Mouse (Mus musculus): ENCODE data around the gene BC004004.
"Not testable (repeated sequence)": the region's sequence is repeated elsewhere in the genome, so short reads cannot be mapped to it uniquely, and the experiment has no call there.

Gene BC004004

DNA sequence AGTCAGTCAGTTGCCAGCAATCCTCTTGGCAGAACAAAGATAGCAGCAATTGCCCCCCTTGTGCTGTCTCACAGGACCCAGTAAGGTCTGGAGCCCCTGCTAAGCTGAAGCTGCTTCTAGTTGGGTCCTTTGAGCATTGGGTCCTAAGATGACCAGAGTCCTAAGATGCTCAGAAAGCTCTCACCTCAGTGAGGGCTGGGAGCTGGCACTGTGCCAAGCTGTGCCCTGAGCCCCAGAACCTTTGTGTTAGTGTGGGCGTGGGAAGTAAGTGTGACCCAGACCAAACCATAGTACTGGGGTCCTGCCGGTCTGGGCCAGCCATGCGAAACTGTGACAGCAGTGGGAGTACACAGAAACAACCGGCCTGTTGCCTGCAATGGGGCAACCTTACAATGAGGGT lies 30.7 kb downstream of the BC004004 start:
- no peak for DNase-seq (ENCODE audit: low read depth)

DNA sequence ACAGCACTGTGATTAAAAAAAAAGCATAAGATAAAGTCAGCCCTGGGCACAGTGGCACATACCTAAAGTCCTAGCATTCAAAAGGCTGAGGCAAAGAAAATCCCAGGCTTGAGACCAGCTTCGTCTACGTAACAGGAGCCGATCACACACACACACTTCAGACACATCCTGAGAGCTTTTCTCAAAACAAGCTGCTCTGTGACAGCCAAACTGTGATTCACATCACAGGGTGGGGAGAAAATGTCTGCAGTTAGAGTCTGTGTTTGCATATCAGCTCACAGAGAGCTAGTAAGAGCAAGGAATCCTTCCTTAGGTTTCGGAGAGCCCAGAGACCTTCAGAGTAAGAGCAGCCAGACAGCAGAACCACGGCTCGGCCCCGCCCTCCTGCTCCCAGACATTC lies 32.3 kb downstream of the BC004004 start:
- no peak for DNase-seq (ENCODE audit: low read depth)

DNA sequence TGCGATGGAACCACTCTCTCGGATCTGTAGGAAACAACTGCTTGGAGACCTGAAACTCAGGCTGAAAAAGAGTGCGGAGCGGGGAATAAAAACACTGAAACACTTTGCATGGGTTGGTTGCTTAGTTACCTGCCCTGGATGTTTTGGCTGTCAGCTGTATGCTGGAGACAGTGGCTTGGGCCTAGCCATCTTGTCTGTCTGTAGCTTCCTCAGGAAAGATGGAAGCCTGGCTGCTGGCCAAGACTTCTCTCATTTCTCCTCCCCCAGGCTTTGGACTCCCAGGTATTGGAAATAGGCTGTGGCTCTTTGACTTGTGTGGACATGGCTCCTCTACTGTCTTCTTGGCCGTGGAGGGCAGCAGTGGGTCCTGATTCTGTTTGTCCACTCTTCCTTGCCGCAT lies 32.8 kb downstream of the BC004004 start:
- DNase-seq (ENCODE audit: low read depth) = no peak

DNA sequence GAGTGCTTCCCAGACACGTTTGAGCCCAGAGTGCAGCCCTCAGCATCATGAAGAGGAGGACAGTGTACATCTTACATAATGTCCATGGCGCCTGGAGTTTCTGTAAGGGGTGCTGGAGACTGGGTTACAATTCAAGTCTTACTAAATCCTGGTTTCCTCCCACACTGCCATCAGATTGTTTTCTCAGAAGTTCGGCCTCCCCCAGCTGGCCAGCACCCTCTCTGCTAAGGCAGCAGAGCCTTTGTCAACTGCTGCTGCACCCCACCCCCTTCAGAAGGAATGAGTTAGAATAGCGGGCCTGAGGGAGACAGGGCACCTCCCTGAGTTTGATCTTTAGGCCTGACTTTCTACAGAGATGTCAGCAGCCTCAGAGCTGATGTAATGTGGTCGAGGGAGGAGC lies 33.6 kb downstream of the BC004004 start:
- no peak for DNase-seq (ENCODE audit: low read depth)

DNA sequence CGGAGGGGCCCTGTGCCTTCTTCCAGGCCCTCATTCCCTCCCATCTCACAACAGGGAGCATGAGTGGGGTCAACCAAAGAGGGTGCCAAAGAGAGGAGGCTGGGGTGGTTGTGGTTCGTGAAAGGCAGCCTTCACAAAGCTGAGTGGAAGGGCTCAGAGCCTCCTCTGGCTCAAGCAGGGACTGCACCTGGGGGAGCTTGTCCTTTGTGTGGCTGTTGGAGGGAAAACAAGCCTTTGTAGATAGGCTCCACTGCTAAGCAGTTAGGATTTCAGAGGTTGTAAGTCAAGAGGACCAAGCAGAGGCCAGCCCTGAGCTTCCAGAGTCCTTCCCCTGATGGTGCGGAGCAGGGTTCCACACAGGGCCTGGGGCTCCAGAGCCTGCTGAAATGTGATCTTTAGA lies 34.5 kb downstream of the BC004004 start:
- no peak for DNase-seq (ENCODE audit: low read depth)

DNA sequence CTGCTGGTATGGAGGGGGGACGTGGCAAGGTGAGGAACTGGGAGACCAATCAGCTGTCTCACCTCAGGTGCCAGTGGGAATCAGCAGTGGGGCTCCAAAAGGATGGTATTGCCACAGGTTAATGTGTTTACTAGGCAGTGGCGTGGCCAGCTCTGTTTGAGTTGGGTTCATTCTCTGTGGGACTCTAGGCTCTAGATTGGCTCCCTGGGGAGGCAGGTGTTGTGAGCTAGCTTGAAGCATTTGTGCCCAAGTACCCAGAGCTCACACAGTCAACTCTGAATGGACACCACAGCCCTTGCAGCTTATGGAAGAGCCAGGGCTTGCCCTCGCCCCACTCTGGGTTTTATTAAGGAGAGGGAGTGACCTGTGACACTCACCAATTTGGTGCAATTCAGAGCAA lies 35.3 kb downstream of the BC004004 start:
- no peak for DNase-seq (ENCODE audit: low read depth)

DNA sequence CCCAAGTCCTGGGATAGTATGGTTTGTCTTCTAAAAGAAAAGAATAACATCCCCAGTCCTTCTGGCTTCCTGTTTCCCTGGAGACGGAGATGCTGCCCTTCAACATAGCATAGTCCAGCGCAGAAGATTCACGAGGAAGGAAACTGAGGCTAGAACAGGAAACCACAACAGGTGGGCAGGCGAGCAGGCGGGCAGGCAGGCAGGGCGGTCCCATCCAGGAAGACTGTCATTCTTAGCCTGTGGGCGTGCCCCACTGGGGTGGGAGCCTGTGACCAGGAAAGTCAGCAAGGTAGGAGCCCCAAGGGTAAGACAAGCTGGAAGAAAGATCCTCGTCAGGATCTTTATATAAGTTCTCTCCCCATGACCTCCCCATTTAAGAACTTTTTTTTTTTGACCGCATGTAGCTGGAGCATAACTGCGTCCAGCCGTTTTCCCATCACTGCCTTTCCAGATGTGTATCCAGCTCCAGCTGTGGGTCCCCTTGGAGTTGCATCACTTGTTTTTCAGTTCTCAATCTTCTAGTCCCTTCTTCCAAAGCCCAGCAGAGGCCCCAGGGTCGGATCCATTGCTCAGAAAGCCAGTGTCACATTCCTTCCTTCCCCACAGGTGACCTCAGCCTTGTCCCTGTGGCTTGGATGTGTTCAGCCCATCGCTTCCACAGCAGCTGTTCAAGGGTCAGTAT lies 35.9 kb downstream of the BC004004 start:
- peak; percentile 86 for DNase-seq (ENCODE audit: low read depth)

DNA sequence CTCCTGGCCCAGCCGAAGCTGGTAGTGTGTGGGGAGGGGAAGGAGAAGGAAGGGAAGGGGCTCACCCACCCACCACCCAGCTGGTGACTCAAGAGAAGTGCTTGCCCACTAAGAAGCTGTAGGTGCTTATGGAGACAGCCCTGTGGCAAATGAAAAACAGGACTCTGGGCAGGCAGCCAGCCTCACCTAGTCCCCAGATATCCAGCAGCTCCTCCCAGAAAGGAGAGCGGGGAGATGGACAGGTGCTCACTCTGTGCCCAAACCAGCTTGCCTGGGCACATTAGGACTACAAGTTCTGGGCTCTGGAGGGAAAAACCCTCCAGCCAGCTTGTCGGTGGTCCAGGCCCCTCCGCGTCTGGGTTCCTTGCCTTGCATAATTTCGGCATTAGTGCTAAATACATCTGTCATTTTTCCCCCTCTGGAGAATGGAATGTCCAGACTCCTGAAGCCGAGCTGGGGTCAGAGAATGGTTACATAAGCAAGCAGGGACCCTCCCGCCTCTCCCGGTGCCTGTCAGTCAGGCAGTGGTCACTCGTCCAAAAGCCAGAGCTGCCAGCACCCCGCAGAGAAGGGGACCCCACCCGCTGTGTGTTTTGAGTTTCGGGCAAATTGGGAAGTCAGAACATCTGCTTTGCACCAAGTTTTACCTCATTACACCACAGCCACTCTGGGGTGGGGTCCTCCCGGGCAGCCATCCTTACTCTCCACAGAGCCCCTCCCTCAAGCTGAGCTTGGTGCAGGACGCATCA lies 36.6 kb downstream of the BC004004 start:
- DNase-seq (ENCODE audit: low read depth) = no peak

DNA sequence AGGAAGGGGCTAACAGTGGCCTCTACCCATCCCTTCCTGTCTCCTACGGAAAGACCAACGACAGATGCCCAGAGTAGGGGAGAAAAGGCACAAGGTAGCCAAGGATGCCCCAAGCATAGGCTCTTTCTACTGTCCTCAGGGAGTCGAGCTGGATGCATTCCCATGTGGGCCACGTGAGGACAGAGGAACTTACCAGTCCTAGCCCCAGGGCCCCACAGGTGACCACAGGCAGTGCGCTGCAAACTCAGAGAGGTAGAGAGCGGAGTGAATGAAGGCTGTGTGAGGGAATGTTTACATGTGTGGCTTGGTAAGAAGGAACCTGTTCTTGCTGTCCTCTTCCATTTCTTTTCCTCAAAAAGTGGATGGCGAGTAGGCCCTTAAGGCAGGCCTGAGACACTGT lies 37.3 kb downstream of the BC004004 start:
- DNase-seq (ENCODE audit: low read depth) = no peak

DNA sequence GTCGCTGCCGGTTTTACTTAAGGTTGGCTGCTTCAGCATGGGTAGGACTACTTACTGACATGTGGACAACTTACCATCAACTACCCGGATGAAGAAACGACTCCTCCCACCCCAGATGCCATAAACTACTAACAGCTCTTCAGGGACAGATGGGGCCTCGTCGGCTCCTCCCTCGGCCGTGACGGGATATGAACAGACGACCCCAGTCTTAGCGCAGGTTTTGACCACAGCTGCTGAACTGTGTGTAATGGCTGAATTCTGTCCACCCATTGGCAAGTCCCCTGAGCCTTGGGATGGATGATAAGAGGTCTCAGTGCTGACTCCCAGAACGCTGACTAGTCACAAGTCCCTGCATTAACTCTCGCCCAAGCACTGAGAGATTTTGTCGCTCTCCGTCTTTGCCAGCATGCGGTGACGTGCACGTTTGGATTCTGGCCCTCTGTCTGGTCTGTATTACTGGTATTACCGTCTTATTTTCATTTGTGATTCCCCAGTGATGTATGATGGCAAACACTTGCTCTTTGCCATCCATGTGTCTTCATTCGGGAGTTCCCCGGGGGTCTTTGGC lies 41.6 kb downstream of the BC004004 start:
- DNase-seq (ENCODE audit: low read depth) = no peak

DNA sequence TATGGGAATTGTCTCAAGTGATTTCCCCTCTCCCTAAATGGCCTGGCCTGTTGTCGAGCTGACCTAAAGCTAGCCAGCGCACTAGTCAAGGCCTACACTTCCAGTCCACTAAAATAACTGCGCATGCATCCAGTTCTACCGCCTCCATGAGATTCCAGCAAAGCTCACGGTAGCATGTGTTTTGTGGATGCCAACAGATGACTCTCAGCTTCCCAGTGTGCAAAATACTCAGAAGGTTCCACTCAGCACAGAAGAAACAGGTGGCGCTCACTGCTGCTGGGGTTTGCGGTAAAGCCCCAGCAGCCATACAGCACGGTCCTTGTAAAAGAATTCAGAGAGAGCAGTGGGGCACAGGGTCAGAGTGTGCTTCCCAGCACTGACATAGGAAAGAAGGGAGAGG lies 43.0 kb downstream of the BC004004 start:
- DNase-seq (ENCODE audit: low read depth) = no peak

DNA sequence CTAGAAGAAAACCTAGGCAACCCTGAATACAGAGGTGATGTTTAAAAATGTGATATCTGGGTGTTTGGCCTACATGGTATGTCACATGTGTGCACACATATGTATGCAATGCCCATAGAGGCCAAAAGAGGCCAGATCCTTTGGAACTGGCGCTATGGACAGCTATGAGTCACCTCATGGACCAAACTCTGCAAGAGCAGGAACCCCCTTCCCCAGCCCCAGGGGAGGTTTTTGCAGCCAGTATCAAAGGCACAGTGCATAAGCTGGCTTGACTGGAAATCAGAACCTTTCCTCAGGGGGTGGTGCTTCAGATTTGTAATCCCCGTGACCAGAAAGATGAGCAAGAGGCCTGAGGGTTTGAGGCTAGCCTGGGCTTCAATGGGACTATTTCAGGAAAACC lies 43.5 kb downstream of the BC004004 start:
- no peak for DNase-seq (ENCODE audit: low read depth)

DNA sequence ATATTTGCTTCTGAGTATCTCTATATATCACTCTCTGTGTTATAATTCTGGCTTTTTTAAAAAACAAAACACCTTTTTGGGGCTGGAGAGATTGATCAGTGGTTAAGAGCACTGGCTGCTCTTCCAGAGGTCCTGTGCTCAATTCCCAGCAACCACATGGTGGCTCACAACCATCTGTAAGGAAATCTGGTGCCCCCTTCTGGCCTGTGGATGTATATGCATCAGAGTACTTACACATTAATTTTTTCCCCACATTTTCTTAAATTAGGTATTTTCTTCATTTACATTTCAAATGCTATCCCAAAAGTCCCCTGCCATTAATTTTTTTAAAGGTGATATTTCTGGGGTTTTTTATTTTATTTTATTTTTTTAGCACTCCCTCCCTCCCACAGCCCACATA lies 44.7 kb downstream of the BC004004 start:
- DNase-seq (ENCODE audit: low read depth) = peak; percentile 43

DNA sequence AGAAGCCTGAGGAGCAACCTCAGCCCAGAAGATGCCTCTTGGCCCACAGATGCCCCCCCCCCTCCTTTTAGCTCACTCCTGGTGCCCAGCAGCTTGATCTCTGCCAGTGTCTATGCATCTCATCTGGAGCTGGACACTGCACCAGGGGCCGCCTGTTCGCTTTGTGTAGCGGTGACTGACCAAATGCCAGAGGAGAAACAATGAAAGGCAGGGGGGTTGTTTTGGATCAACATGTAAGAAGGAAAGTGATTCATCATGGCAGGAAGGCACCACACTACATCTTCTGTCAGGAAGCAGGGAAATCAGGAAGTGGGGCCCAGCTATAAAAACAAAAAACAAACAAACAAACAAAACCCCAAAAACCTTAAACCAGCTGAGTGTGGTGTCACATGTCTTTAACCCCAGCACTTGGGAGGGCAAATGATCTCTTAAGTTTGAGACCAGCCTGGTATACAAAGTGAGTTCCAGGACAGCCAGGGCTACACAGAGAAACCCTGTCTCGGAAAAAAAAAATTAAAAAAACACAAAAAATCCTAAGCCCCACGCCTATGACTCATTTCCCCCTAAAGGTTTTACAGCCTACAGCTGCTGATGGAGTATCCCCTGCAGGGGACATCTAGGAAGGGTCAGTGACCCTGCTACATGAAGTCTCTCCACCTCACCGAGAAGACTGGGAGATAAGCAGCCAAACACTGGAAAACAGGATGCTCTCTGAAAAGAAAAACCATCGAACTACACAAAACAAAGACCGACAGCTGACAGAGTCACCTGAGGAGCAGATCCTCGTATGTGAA lies 47.3 kb downstream of the BC004004 start:
- peak; percentile 75 for DNase-seq (ENCODE audit: low read depth)

DNA sequence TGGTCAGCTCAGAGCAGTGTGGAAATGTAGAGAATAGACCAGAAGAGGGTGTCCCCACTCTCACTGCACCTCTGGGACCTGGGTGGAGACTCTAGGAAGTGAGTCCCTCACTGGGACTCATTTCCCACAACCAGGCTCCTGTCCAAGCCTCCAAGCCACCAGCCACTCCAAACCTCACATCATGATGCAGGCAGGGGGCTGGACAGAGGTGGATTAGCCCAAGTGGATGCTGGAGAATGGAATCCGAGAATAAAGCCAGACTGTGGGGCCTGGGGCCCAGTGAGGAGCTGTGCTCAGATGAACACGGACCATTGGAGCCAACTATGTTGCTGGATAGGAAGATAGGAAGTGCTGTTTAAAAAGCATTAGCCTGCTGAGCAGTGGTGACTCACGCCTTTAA lies 48.3 kb downstream of the BC004004 start:
- DNase-seq (ENCODE audit: low read depth) = no peak

DNA sequence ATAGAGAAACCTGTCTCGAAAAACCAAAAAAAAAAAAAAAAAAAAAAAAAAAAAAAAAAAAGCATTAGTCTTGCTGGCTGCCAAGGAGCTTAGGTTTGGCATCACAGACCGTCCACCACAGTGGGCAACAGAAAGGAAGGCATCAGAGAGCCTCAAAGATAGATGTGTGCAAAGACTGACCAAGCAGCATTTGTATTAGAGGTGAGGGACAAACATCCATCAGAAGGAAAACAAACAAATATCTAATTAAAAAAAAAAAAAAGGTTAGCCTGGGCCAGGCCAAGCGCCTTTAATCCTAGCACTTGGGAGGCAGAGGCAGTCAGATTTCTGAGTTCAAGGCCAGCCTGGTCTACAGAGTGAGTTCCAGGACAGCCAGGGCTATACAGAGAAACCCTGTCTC lies 48.8 kb downstream of the BC004004 start, which contains the start of gene Pi16:
Gene Pi16 (plus strand): TSS at position 301 of the 400 bp plus-strand sequence.
- DNase-seq (ENCODE audit: low read depth) = not testable (repeated sequence)

DNA sequence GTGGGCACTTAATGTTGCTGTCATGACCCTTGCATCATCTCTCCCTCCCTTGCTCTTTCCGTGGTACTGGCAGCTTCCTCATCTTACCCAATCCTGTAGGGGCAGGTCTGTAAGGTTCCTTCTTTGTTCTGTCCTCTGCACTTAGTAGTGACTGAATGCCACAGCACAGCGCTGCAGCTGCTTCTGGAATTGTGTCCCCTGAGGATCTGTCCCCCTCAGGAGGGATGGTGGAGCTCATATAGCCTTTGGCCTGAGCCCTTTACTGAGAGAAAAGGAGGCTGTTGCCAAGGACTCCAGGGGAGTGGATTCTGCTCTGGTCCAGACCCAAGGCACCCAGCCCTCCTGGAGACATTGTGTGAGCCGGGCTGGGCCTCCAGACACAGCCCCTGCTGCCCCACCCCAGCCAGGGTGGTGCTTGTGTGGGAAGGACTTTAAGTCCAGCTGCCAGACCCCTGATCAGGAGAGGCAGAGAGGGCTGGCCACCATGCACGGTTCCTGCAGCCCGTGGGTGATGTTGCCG lies 50.2 kb downstream of the BC004004 start:
- DNase-seq (ENCODE audit: low read depth) = peak; percentile 91

DNA sequence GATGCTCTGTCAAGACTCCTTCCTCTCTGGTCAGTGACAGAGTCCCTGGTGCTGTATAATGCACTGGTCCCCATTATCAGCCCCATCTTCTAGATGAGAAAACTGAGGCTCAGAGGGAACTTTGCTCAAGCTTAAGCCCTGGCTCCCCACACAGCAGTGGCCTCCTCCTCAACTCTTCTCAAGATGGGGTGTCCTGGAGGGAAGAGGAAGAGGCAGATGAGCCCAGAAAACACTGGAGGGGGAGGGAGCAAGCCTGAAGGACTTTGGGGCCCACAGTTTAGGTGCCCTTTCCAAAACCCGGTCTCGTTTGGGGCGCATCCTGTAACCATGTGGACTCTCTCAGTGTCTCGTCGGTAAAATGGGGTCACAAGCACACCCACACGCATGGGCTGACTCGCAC lies 50.9 kb downstream of the BC004004 start:
- DNase-seq (ENCODE audit: low read depth) = no peak

DNA sequence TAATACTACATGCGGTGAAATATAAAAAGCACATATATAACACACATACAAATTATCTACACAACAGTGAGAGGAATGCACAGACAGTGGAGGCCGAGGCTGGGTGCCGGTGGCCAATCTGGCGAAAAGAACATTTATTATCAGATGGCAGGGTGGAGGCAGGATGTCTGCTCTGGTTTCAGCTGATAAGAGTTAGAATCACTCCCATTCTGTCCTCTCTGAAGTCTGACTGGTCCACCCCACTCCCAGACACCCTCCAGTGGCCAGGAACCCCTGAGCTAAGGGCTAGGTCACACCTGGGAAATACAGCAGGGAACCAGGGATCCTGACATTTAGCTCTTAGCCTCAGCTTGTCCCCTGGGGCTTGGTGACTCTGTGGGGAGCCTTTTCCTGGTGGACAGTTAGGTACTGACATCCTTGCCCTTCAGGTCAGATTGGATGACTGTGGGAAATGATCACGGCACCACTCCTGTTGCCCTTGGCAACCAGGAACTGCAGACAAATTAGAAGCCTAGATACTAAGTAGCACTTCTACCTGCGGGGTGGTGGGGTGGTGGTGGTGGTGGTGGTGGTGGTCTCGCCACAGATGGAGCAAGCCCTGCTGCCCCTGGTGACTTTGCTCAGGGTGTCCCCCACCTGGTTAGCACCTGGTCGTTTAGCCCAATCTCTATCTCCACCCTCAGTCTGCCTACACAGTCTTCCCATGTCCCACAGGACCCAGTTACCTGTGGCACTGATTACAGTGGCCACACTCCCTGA lies 51.5 kb downstream of the BC004004 start:
- peak; percentile 86 for DNase-seq (ENCODE audit: low read depth)

DNA sequence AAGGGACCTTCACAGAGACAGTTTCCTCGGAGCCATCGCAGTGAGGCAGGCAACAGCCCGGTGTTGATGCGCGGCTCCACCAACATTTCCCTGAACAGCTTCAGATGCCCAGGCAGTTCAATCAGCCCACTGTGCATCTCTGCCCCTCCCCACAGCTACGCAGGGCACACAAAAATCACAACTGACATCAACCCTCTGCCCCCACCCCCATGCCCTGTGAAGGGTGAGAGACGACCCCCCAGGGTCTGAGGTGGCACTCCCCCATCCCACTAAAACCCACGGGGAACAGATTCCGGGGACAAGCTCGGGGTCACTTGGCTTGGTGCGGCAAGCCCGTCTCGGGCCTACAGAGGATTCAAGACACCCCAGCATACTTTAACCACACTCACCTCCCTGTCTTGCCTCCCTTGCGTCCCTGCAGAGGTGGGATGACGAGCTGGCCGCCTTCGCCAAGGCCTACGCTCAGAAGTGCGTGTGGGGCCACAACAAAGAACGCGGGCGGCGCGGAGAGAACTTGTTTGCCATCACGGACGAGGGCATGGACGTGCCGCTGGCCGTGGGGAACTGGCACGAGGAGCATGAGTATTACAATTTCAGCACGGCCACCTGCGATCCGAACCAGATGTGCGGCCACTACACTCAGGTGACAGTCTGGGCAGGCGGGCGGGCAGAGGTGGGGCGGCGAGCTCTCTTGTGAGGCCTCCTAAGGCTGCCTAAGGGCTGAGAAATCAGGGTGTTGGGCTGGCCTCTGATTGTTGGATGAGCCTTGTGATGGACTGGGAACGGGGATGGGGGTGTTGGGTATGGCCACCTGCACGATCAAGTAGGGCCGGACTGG lies 53.4 kb downstream of the BC004004 start:
- no peak for DNase-seq (ENCODE audit: low read depth)

DNA sequence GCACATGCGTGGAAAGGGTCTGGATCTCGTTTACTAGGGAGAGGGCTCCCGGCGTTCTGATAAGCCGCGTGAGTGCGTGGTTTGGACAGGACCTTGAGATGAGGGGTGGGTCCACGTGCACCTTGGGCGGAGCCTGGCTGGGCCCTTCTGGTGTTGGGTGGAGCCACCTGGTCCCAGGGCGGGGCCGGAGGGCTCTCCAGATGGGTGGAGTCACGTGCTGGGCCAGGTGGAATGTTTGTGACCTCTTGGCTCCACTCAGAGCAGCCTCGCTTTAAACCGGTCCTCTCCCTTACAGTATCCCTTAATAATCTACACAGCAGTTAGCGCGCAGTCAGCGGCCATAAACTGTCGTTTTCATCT lies 54.0 kb downstream of the BC004004 start:
- no peak for DNase-seq (ENCODE audit: low read depth)

All from 416B (cell line).